Mouse (Mus musculus) stomach, postnatal 0 days (tissue): ENCODE measurements at regions not wholly inside any gene's neighbourhood (a gene's known extent, or its start where the extent isn't known, plus 50 kb on each side); places are given as distances from the start of the nearest gene placed in this dataset.

Experiments used
- ATAC-seq: fragments of 200-750 bp; cut with Nextera tagmentation; 2 replicates; pipeline ENCODE4 v1.8.0; 2017; ENCODE audit not compliant: low FRiP score, low TSS enrichment
- DNase-seq: peaks from one replicate; pipeline ENCODE4 v3.0.0-alpha.2; 2016; ENCODE audit warnings: low spot score
- H3K27ac ChIP-seq: fragments of 300-500 bp; sonication (generic); replicated peaks from 2 replicates; pipeline ENCODE4 v1.5.1; 2014; ENCODE audit warnings: mild to moderate bottlenecking, control low read depth
- H3K27me3 ChIP-seq: fragments of 300-500 bp; sonication (generic); 2 replicates; pipeline ENCODE4 v1.6.1; 2014; ENCODE audit warnings: low read length; ENCODE audit not compliant: control insufficient read depth, insufficient read depth
- H3K36me3 ChIP-seq: fragments of 300-500 bp; sonication (generic); 2 replicates; pipeline ENCODE4 v1.6.1; 2014; ENCODE audit warnings: low read length, mixed read lengths; ENCODE audit not compliant: control insufficient read depth, insufficient read depth
- H3K4me1 ChIP-seq: fragments of 300-500 bp; sonication (generic); replicated peaks from 2 replicates; pipeline ENCODE4 v1.6.1; 2014; ENCODE audit warnings: antibody characterized with exemption; ENCODE audit not compliant: control insufficient read depth, insufficient read depth
- H3K4me2 ChIP-seq: fragments of 300-500 bp; sonication (generic); replicated peaks from 2 replicates; pipeline ENCODE4 v1.6.1; 2014; ENCODE audit warnings: low read depth, mild to moderate bottlenecking, control low read depth, moderate library complexity
- H3K4me3 ChIP-seq: fragments of 300-500 bp; sonication (generic); 2 replicates; pipeline ENCODE4 v1.5.1; 2014; ENCODE audit warnings: low read depth, low read length, control low read depth
- H3K9ac ChIP-seq: fragments of 300-500 bp; sonication (generic); 2 replicates; pipeline ENCODE4 v1.6.1; 2014; ENCODE audit warnings: mild to moderate bottlenecking, low read length, control low read depth, mixed read lengths
- H3K9me3 ChIP-seq: fragments of 300-500 bp; sonication (generic); 2 replicates; pipeline ENCODE4 v1.6.1; 2016; ENCODE audit warnings: low read length; ENCODE audit not compliant: control insufficient read depth
- CTCF ChIP-seq: IDR thresholded peaks from 2 replicates; pipeline ENCODE4 v1.5.1; 2016; ENCODE audit warnings: antibody characterized with exemption, low read depth, mild to moderate bottlenecking, moderate library complexity
- EP300 ChIP-seq: optimal IDR thresholded peaks from 2 replicates; pipeline ENCODE3; 2016; ENCODE audit warnings: antibody characterized with exemption
- WGBS: fragments of 180-500 bp; shearing (Covaris S2); extraction: QIAGEN DNeasy Blood & Tissue Kit; methylation state at CpG from one replicate; pipeline ENCODE4 v1.1.7; 2014; 5-methylcytosine and 5-hydroxymethylcytosine counted together

DNA sequence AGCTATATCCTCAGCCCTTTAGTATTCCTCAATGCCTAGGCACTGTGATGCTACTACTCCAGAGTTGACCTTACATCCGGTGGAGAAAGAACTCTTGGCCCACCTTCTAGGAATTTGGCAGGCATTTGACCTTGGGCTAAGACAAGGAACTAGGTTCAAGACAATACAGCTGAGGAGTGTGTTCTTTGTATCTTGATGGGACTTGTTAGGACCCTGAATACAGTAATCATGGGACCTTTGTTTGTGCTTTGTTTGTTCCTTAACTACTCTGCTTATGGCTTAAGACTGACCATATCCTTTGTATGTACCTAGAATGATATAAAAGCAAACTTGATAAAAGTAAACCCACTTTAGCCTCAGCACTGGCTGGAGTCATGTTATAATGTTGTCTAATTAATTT, 186.7 kb downstream of the Abcc12 start:
- 67% methylated on average over 1 of the region's 1 CpGs for WGBS
- Histone ChIP-seq H3K27me3 (no peaks in the 10 kb centered on the region), H3K27ac (no peak overlapping the region), H3K4me1 (no peaks in the 10 kb centered on the region), H3K4me3 (no peak overlapping the region), H3K36me3 (no peaks in the 10 kb centered on the region), H3K9me3 (no peaks in the 10 kb centered on the region), H3K9ac (no peak overlapping the region), H3K4me2 (no peak overlapping the region)
- TF ChIP-seq EP300, result no peak
- no peak for TF ChIP-seq CTCF
- no peak for ATAC-seq
- no peak for DNase-seq

DNA sequence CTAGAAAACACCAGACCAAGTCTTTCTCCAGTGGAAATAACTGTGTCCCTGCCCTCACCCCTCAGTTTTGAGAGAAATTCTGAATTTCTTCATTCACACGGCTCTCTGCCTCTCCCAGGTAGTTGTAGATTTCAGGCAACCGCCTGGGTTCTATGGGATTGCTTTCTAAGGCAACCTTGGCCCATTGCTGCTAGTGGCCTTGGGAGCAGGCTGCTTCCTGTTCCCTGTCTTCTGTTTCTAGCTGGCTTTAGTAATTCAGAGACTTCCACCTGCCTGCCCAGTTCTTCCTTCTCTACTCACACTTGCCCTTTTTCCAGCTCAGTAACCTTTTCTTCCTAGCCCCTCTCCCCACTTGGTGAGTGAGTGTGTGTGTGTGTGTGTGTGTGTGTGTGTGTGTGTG, 187.1 kb downstream of the Abcc12 start:
- 87% methylated on average over 2 of the region's 2 CpGs for WGBS
- H3K36me3 ChIP-seq, result no peaks in the 10 kb centered on the region
- H3K4me1 ChIP-seq, result no peaks in the 10 kb centered on the region
- no peak overlapping the region for H3K4me3 ChIP-seq
- ATAC-seq (no peak), DNase-seq (no peak)
- no peak overlapping the region for H3K9ac ChIP-seq
- H3K9me3 ChIP-seq, result no peaks in the 10 kb centered on the region
- H3K27me3 ChIP-seq, result no peaks in the 10 kb centered on the region
- no peak overlapping the region for H3K27ac ChIP-seq
- H3K4me2 ChIP-seq, result no peak overlapping the region
- TF ChIP-seq EP300 (no peak), CTCF (no peak)

DNA sequence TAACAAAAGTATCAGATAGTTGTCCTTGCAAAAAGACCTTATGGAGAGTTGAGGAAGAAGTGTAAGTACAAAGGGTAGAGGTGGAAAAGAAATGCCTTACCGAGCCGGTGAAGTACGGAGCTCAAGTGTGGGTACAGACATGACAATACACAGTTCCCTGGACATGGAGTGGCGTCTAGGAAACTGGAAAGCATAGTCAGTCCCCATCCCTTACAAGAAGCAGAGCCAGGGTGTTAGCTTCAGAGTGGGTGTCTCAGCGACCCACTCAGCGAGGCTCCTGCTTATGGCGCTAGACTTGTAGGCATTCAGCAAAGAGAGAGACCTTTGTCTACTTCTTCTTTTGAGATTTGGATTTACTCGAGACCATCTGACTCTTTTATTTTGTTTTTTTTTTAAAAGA, 189.8 kb downstream of the Abcc12 start:
- H3K4me3 ChIP-seq, result no peak overlapping the region
- H3K9me3 ChIP-seq, result no peaks in the 10 kb centered on the region
- WGBS, result 90% methylated on average over 8 of the region's 8 CpGs
- H3K27ac ChIP-seq, result no peak overlapping the region
- no peak overlapping the region for H3K9ac ChIP-seq
- no peak overlapping the region for H3K4me2 ChIP-seq
- no peaks in the 10 kb centered on the region for H3K27me3 ChIP-seq
- H3K4me1 ChIP-seq, result no peaks in the 10 kb centered on the region
- ATAC-seq (no peak), DNase-seq (no peak)
- no peak for TF ChIP-seq CTCF
- no peak for TF ChIP-seq EP300
- no peaks in the 10 kb centered on the region for H3K36me3 ChIP-seq

DNA sequence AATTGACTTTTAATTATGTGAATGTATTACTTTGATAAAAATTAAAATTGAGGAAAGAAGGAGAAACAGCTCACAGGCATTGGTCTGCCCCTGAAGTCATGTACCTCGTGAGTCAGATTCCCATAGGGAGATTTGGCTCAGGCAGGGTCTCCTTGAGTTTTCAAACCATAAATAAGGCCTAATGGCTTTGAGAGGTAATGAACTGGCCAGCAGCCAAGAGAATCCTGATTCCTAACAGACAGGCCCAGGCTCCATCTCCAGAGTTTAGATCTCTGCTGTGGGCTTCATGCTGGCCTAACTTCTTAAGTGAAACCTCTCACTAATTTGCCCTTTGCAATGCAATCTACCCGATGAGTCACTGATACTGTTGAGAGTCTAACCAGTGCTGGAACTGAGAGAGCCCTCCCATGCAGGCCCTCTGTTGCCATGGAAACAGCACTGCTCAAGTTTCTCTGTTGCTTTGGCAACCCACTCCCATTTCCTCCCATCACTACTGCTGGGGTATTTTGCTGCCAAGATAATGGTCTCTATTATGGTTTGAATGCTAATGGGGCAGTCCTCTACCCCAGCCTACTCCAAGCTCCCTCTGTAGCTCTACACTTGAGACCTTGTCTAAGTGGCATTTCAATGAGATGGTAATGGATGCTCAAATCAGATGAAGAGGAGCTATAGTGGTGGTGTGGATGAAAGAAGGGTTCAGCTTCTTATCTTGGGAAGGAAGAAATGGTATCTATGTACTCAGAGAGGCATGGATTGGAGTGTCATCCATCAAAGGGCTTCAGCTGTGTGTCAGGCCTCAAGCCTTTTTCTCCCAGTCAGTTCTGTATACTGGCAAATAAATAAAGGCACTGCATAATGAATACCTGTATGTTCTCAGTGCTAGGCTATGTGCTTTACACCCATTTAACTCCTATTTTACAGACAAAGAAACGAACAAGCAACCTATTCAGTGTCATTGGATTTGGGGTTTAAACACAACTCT, 190.5 kb downstream of the Abcc12 start:
- no peak for ATAC-seq
- TF ChIP-seq EP300 (no peak), CTCF (no peak)
- no peak for DNase-seq
- Histone ChIP-seq H3K9ac (no peak overlapping the region), H3K4me1 (no peaks in the 10 kb centered on the region), H3K4me3 (no peak overlapping the region), H3K9me3 (no peaks in the 10 kb centered on the region), H3K27me3 (no peaks in the 10 kb centered on the region), H3K27ac (no peak overlapping the region), H3K4me2 (no peak overlapping the region), H3K36me3 (no peaks in the 10 kb centered on the region)
- WGBS, result 41% methylated on average over 3 of the region's 3 CpGs

DNA sequence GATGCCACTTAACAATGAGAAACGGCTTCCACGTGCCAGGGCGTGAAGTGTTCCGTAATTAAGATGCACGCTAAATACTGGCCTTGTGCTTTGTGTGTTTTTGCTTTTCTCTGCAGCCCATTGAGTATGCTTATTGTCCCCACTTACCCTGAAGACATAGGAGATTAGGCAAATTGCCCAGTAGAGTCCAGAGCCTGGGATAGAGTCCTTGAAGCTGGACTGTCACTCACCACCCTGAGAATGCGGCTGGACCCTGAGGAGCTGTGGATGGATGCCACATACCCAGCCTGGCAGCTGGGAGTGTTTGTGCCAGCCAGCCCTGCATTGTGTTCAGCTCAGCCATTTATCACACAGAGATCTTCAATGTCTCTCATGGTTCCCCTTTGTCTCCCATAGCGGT, 195.2 kb downstream of the Abcc12 start:
- Histone ChIP-seq H3K4me3 (no peak overlapping the region), H3K9ac (no peak overlapping the region), H3K36me3 (no peaks in the 10 kb centered on the region), H3K27ac (no peak overlapping the region), H3K9me3 (no peaks in the 10 kb centered on the region), H3K27me3 (no peaks in the 10 kb centered on the region), H3K4me1 (no peaks in the 10 kb centered on the region), H3K4me2 (no peak overlapping the region)
- TF ChIP-seq CTCF, result no peak
- no peak for TF ChIP-seq EP300
- ATAC-seq (no peak), DNase-seq (no peak)
- 75% methylated on average over 7 of the region's 7 CpGs for WGBS

DNA sequence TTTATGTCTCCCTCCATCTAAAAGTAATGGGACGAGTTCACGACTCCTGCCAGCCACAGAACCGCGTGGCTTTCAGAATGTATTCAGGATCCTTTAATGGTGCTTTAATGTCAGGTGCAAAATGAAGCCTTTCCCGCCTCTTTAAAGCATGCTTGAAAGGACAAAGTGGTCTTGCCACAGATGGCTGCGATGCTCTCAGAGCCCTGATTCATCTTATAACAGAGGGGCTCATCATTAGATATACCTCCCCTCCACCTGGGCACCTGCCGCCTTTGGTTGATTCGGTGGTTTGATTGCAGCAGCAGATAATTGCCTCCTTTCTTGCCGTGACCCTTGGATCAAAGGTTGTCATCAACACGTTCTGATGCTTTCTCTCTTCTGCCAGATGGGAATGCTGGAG, 198.5 kb downstream of the Abcc12 start:
- no peaks in the 10 kb centered on the region for H3K36me3 ChIP-seq
- no peak for DNase-seq
- no peak overlapping the region for H3K4me2 ChIP-seq
- H3K4me3 ChIP-seq, result no peak overlapping the region
- no peak for ATAC-seq
- H3K4me1 ChIP-seq, result no peaks in the 10 kb centered on the region
- WGBS, result 78% methylated on average over 10 of the region's 10 CpGs
- no peak overlapping the region for H3K9ac ChIP-seq
- no peak overlapping the region for H3K27ac ChIP-seq
- TF ChIP-seq EP300 (no peak), CTCF (no peak)
- no peaks in the 10 kb centered on the region for H3K9me3 ChIP-seq
- H3K27me3 ChIP-seq, result no peaks in the 10 kb centered on the region
